Mouse (Mus musculus) effector memory CD4-positive, alpha-beta T cell, adult 7 months (primary cell): ENCODE results near the gene Smdt1. TPM values are rescaled to one million over a fixed set of nuclear protein-coding genes. Genes with fewer than 3 reads are reported as not detected.

Source experiments
- polyA plus RNA-seq: library from polyadenylated mRNA; unstranded; fragments of 100-300 nt; shearing (Covaris generic); gene quantifications from one replicate; pipeline ENCODE4 v1.2.1, GENCODE M21; 2017

Smdt1 gene
- polyA plus RNA-seq, result 196 TPM

DNA sequence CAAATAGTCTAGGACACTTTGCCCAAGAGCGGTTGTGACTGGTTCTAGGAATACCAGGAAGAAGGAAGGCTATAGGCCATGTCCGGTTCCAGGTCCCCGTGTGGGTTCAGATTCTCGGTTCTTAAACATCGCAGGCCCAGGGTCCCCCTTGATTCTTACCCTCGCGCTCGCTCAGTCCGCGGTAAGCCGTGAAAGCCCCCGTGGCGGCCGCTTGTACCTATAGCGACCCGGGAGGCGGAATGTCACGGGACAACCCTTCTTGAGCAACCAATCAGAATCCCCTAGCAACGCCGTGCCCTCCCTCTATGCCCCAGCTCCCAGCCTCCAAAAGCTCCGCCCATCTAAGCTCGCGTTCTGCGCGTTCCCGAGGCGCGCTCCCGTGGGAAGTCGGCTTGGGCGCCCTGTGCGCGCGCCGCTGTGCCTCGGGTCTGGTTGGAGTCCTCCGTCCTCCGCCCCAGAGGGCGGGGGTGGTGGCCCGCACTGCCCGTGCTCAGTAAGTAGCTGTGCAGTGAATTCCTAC is at the start of gene Smdt1, which contains the start of the genes Naga and Pheta2:
Gene Smdt1 (plus strand): TSS at position 367 of the 520 bp plus-strand sequence.
Gene Naga (minus strand): TSS at position 333 of the 520 bp plus-strand sequence.
Gene Pheta2 (plus strand): TSS at position 350 of the 520 bp plus-strand sequence.

DNA sequence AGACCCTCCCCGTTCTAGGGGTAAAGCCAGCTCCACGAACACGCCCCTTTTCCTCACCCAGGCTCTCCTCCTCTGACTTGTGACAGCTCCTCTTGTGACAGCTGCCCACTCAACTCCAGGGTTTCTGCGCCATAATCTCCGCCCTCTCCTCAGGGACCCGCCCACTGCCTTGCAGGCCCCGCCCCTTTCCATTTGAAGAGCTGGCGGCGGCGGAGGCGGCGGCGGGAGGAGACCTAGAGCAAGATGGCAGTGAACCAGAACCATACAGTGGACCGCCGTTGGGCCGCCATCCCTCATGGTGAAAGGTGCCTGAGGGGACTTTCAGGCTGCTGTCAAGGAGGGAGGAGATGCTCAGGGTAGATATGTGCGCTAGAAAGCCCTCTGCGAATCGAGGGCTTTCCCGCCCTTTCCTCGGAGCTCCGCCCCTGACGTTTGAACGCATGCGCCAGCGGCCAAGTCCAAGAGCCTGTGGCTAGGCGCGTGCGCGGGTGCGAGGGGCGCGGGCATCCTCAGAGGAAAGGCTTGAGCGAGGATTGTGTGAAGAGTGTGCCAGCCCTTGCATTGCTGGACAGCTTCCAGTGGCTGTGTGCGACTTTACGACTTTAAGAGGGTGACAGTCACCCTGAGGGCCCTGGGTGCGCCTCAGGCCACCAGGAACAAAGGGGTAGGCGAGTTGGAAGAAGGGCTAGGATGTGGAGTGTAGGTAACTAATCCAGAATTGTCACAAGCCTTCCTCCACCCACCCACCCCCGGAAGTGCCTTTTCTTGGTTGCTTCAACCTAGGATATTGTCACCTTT is 39.8 kb upstream of the Smdt1 start, which contains the start of gene Wbp2nl:
Gene Wbp2nl (plus strand): TSS at position 191 of the 798 bp plus-strand sequence.

DNA sequence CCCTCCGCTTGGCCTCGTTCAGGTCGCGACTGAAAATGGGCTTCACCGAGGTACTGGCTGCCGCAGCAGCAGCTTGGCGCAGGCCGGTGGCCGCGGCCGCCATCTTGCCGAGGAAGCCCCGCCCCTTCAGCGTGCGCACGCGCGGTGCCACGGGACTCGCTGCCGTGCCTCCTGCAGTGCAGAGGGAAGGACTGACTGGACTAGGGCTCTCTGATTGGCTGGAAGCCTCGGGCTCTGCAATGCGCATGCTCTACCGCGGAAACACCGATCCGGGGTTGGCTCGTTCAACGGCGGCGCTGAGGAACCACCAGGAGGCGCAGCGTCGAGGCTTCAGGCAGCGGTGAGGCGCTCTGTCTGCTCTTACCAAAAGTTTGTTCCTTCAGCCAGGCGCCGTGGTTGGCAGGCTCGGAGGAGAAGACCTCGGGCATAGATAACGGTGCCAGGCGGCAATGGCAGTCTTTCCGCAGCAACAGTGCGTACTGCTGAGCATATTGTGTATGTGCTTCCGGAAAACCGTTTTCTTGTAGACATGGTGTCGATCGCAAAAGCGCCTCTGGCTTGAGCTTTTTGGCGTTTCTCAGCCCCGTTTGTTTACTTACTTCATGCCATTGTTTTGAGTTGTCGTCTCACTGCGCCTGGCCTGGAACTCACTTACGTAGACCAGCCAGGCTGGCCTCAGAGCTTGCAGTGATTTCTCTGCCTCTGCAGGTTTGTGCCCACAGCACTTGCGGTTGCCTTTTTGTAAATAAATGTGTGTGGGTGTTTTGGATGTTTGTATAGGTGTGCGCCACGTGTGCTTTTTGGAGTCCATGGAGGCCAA is 15.6 kb downstream of the Smdt1 start, which contains the start of gene Ndufa6:
Gene Ndufa6 (minus strand): TSS at position 197 of the 820 bp plus-strand sequence.

DNA sequence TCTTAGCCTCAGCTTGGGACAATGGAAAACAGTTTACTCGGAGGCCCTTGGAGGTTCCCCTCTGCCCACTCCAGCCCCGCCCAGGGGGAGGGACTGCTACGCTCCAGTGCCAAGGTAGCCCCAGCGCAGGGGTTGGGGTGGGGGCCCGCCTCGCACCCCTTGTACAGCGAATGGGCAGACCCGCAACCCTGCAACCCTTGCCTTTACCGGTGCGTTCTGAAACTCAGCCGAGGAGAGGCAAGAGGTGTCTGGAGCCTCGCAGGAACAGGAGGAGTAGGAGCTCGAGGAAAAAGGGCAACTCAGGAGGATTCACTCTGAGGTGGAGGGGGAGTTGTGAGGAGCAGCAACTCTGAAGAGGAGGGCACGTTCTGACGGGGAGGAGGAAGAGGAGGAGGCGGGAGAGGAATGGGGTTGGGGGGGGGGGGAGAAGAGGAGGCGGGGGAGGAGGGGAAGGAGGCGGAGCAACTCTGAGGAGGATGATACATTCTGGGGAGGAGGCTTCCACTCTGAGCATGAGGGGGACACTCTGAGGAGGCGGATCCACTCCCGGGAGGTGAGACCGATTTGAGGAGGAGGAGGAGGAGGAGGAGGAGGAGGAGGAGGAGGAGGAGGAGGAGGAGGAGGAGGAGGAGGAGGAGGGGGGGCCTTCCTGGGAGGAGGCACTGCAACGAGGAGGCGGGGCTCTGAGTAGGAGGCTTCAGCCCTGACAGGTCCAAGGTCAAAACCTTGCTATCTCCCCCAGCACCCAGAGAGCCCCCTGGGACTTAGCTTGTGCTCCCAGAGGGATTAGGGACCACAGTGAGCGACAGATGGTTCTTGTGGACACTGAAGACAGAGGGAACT is 41.3 kb downstream of the Smdt1 start, which contains the start of gene Cyp2d22:
Gene Cyp2d22 (minus strand): TSS at position 390 of the 843 bp plus-strand sequence.

DNA sequence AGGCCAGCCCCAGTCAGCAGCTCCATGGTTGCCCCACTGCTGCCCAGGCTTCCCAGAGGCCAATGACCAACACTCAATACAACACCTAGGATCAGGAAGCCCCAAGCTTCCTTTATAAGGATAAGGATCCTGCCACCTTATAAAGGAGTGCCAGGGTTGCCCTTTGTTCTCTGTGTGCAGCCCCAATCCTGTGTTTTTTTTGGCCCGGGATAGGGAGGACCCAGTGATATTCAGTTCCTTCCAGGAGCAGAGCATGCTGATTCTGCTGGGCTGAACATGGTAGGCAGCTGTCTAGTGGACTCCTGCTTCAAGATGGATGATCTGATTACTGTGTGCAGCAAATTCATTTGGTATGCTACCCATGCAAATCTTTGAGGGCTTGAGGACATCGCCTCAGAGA is 55.2 kb downstream of the Smdt1 start, which contains the start of gene Cyp2d11:
Gene Cyp2d11 (minus strand): TSS at position 101 of the 400 bp plus-strand sequence.

Other genes starting within 250 kb of the Smdt1 start
- gene Ccdc134, start 211.0 kb upstream of the Smdt1 start, polyA plus RNA-seq, result 32.0 TPM
- gene Srebf2, start 191.8 kb upstream of the Smdt1 start, polyA plus RNA-seq, result 151 TPM
- not detected for gene Shisa8, start 126.1 kb upstream of the Smdt1 start, polyA plus RNA-seq
- 0.39 TPM for gene Tnfrsf13c, start 114.6 kb upstream of the Smdt1 start, polyA plus RNA-seq
- 1.4 TPM for gene Cenpm, start 94.2 kb upstream of the Smdt1 start, polyA plus RNA-seq
- not detected for gene 1500009C09Rik, start 86.6 kb upstream of the Smdt1 start, polyA plus RNA-seq
- gene Sept3, start 64.1 kb upstream of the Smdt1 start, polyA plus RNA-seq, result 0.94 TPM
- not detected for gene Wbp2nl, start 40.0 kb upstream of the Smdt1 start, polyA plus RNA-seq
- gene Naga, start within 50 bp of the Smdt1 start, polyA plus RNA-seq, result 28.1 TPM
- gene Pheta2, start within 50 bp of the Smdt1 start, polyA plus RNA-seq, result 0.61 TPM
- gene Ndufa6, start 15.4 kb downstream of the Smdt1 start, polyA plus RNA-seq, result 299 TPM
- 5.6 TPM for gene Cyp2d22, start 41.3 kb downstream of the Smdt1 start, polyA plus RNA-seq
- not detected for gene Cyp2d11, start 55.1 kb downstream of the Smdt1 start, polyA plus RNA-seq
- 0.93 TPM for gene Cyp2d10, start 68.2 kb downstream of the Smdt1 start, polyA plus RNA-seq
- gene Cyp2d9, start 94.5 kb downstream of the Smdt1 start, polyA plus RNA-seq, result not detected
- 0.32 TPM for gene Cyp2d12, start 216.1 kb downstream of the Smdt1 start, polyA plus RNA-seq